Mouse (Mus musculus) common myeloid progenitor, adult 5-6 weeks (primary cell): ENCODE results near the gene Cfb. TPM values are rescaled to one million over a fixed set of nuclear protein-coding genes. Genes with fewer than 3 reads are reported as not detected.
"Not testable (repeated sequence)": the region's sequence is repeated elsewhere in the genome, so short reads cannot be mapped to it uniquely, and the experiment has no call there.

Source experiments
- ATAC-seq: replicated peaks from 2 replicates; pipeline ENCODE4 v1.8.0; 2016; ENCODE audit warnings: low read depth, mild to moderate bottlenecking, moderate TSS enrichment, inconsistent platforms; ENCODE audit not compliant: poor library complexity, severe bottlenecking
- total RNA-seq: library from RNA; stranded (forward); fragments of 200-1000, 187-1606 nt; gene quantifications from 2 replicates; pipeline ENCODE4 v1.2.3, GENCODE M21; 2017

The Cfb gene
- total RNA-seq, 1 experiment from 2014 or later: not detected

DNA sequence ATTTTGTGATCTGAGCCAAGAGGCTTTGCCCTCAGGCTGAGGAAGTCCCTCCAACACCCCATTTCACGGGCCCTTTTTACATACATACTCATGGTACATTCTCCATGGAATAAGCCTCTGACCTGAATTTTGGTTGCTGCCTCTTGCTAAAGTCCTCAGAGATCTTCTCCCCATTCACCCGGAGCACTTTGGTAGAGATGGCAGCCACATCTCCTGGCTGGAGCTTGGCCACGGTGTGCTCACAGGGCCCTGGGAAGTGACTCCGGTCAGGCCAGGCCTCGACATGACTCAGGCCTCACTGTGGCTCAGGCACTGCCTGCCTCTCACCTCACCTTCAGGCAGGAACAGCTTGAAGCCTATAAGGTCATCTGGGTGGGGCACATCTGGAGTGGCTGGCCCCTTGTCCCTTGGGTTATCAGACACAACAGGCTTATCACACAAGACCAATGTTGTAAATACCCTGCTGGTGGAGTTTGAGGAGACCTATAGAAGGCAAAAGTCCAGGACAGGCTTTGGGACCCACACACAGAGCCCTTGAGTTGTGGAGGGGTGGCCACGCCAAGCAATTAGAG, 21.5 kb downstream of the Cfb start:
- no peak for ATAC-seq

DNA sequence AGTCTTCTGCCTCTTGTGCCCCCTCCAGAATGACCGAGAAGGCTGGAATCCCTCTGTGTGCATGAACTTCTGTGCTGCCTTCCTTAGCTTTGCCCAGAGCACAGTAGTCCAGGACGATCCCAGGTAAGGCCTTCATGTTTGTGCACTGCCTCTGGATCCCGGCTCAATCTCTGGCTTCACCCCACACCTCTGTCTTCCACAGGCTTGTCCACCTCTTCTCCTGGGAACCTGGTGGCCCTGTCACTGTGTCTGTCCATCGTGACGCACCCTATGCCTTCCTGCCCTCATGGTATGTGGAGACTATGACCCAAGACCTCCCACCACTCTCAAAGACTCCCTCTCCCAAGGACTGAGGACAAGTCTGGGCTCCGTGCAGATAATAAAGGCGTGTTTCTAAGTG, 23.5 kb downstream of the Cfb start:
- no peak for ATAC-seq

DNA sequence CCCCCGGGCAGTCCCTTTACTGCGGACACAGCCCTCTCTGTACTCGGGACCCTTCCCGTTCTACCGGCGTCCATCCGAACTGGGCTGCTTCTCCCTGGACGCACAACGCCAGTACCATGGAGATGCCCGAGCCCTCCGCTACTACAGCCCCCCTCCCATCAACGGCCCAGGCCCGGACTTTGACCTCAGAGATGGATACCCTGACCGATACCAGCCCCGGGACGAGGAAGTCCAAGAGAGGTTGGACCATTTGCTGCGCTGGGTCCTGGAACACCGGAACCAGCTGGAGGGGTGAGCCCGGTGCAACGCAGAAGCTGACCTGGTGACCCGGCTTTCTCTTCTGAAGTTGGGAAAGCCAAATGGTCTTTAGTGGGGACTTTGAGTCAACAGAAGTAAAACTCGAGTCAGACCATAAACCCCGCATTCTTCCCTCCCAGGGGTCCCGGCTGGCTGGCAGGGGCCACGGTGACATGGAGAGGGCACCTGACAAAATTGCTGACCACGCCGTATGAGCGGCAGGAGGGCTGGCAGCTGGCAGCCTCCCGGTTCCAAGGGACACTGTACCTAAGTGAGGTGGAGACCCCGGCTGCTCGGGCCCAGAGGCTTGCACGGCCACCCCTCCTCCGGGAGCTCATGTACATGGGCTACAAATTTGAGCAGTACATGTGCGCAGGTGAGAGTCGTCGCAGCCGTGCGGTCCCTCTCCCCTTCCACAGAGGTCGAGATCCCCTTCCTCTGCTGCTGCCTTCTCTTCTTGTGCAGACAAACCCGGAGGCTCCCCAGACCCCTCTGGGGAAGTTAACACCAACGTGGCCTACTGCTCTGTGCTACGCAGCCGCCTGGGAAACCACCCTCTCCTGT, 24.6 kb downstream of the Cfb start:
- no peak for ATAC-seq

DNA sequence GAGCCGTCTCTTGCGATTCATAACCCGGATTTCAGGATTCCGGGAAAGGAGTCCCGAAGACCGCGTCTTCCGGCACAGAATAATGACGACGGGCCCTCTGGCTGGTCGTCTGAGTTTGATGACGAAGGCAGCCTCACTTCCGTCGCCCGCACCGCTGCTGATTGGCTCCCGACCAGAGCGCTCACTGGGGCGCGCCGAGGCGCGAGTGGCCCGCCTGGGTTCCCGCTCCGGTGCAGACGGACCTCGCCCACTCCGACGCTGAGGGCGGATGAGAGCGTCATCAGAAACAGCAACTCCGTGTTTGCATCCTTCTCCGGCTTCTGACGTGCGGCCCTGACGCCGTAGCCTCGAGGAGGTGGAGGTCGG, 25.5 kb downstream of the Cfb start, which contains the start of the genes Stk19 and Dxo:
TSS of gene Stk19 (minus strand) at position 90 of the 366 bp plus-strand sequence.
TSS of gene Dxo (plus strand) at position 164 of the 366 bp plus-strand sequence.
- peak; percentile 94 for ATAC-seq

DNA sequence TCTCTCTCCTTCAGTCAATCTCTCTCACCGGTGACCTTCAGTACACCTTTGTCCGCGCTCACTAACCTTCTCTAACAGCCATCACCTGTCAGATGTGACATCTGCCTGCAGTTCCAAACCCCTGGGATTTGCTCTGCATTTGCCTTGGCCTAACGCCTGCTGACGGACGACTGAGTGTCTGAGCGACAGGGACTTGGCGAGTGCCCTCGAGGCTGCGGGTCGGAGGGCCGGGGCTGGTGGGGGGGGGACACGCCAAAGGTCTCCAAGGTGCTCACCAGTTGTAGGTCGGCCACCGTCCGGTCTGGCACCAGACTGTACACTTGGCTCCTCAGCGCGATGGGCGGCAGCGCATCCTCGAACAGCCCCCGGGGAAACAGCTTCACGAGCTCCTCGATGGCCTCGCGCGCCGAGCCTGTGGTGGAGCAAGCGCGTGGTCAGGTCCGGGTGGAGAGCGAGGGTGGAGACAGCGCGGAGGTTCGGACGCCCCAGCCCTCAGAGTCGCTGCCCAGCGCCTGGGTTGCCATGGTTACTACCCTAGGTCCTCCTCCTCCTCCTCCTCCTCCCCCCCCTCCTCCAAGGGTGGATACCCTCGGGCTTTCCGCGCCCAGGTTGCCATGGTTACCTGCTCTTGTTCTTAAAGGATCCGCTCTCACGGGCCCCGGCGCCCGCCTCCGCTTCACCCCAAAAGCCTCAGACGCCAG, 26.0 kb downstream of the Cfb start:
- ATAC-seq: peak; percentile 63

DNA sequence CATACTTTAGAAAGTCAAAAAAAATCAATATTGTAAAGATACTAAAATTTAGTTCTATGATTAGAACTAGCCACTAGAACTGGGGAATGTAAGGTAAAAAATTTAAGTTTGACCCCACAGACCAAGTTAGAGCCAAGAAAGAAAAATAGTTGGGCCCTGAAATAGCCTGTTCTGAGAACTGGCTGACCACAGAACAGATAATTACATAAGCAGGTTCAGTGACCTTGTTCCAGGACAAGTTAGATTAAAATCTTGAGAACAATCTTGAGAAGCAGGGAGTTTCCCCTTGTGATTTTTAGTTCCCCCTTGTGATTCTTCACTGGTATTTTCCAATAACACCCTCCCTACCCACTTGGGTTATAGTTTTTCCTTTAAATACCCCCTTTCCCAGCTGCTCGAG, 31.5 kb downstream of the Cfb start:
- not testable (repeated sequence) for ATAC-seq

DNA sequence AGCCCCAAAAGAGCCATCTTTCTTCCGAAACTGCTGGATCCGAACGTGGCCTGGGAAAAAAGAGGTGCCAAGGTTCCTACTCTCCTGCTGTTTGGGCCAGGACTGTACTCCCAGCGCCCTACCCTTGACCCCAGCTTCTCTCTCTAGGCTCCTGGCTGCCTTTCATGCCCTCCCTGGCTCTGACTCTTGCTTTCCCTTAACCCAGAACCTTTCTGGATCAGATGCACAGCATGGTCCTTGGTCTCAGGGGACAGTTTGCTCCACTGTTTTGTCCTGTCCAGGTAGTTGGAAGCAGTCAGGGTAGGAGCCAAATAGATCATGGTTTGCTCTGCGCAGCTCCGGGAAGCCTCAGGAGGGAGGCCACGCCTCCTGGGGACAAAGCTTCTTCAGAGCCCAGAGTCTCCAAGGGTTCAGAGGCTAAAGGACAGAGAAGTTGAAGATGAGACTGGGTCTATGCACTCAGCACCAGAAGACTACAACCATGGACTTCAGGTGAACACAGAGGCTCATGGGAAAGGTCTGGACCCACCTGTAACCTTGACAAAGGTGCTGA, 47.4 kb downstream of the Cfb start:
- ATAC-seq: no peak

DNA sequence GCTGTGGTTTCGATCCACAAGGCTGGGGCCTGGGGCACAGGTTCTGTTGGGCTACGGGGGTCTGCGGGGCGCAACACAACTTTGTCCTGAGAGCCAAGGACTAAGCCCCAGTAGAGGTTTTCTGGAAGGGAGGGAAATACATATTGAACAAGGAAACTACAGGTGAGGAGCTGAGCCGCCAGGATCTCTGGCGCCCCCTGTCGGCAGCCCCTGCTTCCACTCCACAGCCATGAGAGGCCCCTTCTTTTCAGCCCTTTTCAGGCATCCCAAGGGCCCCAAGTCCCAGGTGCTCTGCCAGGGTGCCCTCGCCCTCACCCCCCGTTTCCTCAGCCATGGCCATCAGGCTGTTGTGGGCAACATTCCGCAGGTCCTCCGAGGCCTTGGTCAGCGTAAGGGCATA, 48.6 kb downstream of the Cfb start:
- peak; percentile 35; the same call in 1 of the 2 replicates for ATAC-seq

DNA sequence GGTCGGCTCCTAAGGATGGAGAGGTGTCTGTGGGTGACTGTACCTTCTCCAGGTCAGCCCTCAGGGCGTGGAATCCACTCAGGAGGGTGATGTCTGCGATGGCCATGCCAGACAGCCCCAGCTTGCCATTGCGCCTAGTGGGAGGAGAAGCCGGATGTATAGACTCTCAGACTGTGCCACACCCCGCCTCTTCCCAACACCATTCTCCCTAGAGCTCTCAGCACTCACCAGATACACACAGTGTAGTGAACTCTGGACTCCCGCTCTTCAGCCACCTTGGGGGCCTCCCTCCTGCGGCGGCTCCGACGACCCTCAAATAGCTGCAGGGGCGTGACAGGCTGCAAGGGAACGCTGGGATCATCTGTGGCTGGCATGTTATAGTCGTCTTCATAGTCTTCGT, 51.0 kb downstream of the Cfb start:
- no peak for ATAC-seq

DNA sequence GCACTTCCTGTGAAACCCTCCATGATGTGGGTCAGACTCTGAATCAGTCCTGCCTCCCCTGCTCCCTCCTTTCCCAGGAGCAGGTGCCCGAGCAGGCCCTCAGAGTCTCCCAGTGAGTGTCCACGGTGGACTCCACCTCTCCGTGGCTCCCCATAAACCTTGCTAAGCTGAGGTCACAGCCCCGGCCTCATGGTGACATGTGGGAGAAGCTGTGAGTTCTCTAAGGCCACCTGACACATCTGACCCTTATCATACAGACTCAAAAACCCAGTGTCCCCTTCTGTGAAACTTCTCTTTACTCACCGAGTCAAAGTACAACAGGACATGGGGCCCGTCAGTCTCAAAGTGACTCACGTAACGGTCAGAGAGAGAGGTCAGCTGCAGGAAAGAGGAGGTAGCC, 51.5 kb downstream of the Cfb start:
- ATAC-seq: not testable (repeated sequence)

DNA sequence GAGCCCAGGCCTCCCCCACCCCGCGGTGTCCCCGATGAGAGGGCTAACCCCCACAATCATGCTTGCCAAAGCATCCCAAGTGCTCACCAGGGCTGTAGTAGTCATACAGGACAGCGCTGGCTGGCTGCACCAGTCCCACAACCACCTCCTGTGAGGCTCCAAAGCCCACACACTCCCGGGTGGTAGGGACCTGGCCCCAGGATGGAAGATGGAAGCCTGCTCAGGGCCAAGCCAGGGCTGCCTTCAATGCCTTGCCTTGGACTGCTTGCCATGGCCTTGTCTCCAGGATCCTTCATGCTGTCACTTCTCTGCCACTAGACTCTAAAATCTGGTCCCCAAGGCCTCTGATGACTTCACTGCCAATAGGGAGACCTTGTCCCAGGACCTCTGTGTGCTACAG, 51.9 kb downstream of the Cfb start:
- ATAC-seq: not testable (repeated sequence)

DNA sequence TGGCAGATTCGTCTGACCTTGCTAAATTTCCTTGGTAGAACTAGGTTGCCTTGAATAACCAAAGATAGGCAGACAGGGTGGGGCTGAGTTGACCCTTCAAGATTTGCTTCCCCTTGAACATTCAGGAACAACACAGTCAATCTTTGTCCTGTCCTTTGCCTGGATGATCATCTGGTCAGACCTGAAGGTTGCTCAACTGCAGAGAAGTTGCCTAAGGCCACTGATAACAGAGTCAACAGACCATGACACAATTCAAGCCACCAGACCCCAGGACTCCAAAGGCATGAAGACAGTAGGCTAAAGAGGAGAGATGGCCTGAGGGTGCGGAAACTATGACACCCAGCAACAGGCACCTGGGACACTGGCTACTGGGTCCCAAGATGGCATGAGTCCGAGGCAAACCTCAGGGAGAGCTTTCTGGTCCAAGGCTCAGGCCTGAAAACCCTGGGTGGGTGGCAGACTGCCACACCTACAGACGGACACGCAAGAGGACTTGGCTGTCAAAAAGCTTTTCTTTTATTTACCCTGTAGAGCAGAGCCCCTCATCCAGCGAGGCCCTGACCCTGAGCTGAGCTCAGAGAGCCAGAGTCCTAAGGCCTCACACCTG, 53.6 kb downstream of the Cfb start:
- no peak for ATAC-seq

DNA sequence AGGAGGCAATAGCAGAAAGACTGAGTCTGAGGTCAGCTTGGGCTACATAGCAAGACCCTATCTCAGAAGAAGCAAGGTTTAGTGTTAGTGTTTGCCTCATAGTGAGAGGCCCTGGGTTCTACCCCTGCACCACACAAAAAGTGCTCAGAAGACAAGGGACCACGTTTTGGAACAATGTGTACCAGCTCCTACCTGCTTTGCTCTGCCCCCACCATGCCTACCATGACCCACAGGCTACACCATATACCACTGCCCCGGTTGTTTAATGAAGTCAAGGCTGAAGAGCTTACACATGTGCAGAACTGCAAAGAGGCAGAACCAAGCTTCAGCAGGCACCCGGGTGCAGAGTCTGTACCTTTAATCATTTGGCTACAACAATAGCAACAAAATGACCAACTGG, 55.1 kb downstream of the Cfb start:
- no peak for ATAC-seq

Other genes with a start within 250 kb of the Cfb start
- 1.6 and 2.4 TPM in 2 replicates for gene Egfl8, start 246.5 kb downstream of the Cfb start, total RNA-seq
- gene Ppt2, start 234.0 kb downstream of the Cfb start, total RNA-seq: 17.4 and 21.2 TPM in 2 replicates
- not detected in 2 replicates for gene Prrt1, start 233.0 kb downstream of the Cfb start, total RNA-seq
- gene Fkbpl, start 217.8 kb downstream of the Cfb start, total RNA-seq: 20.6 and 31.6 TPM in 2 replicates
- gene Atf6b, start 215.4 kb downstream of the Cfb start, total RNA-seq: 19.9 and 25.1 TPM in 2 replicates
- gene Tnxb, start 192.0 kb downstream of the Cfb start, total RNA-seq: not detected in 2 replicates
- 0.18 TPM in 1 of 2 replicates, not detected in the other for gene C4b, start 118.6 kb downstream of the Cfb start, total RNA-seq
- not detected in 2 replicates for gene Cyp21a1, start 58.0 kb downstream of the Cfb start, total RNA-seq
- gene Stk19, start 25.6 kb downstream of the Cfb start, total RNA-seq: 10.0 and 32.9 TPM in 2 replicates
- 21.2 and 27.9 TPM in 2 replicates for gene Dxo, start 25.5 kb downstream of the Cfb start, total RNA-seq
- gene Skiv2l, start 12.3 kb downstream of the Cfb start, total RNA-seq: 28.9 and 33.8 TPM in 2 replicates
- gene Nelfe, start 12.1 kb downstream of the Cfb start, total RNA-seq: 39.6 and 41.9 TPM in 2 replicates
- 11.1 and 16.2 TPM in 2 replicates for gene Zbtb12, start 17.0 kb upstream of the Cfb start, total RNA-seq
- not detected in 2 replicates for gene Gm20547, start 19.5 kb upstream of the Cfb start, total RNA-seq
- gene C2, start 35.7 kb upstream of the Cfb start, total RNA-seq: 2.8 and 10.0 TPM in 2 replicates
- 96.6 and 107 TPM in 2 replicates for gene Ehmt2, start 36.0 kb upstream of the Cfb start, total RNA-seq
- gene Slc44a4, start 51.9 kb upstream of the Cfb start, total RNA-seq: not detected in 2 replicates
- 3.4 and 5.0 TPM in 2 replicates for gene Neu1, start 68.7 kb upstream of the Cfb start, total RNA-seq
- gene Hspa1b, start 96.7 kb upstream of the Cfb start, total RNA-seq: 79.3 and 84.3 TPM in 2 replicates
- not detected in 2 replicates for gene Gm20481, start 107.4 kb upstream of the Cfb start, total RNA-seq
- 33.5 and 47.4 TPM in 2 replicates for gene Hspa1a, start 109.6 kb upstream of the Cfb start, total RNA-seq
- 0.63 TPM in 1 of 2 replicates, not detected in the other for gene Hspa1l, start 110.2 kb upstream of the Cfb start, total RNA-seq
- gene Lsm2, start 119.3 kb upstream of the Cfb start, total RNA-seq: 26.9 and 34.1 TPM in 2 replicates
- gene Vars, start 138.5 kb upstream of the Cfb start, total RNA-seq: 174 and 210 TPM in 2 replicates
- 0.32 TPM in 1 of 2 replicates, not detected in the other for gene Vwa7, start 154.1 kb upstream of the Cfb start, total RNA-seq
- 1.2 and 4.4 TPM in 2 replicates for gene Sapcd1, start 165.5 kb upstream of the Cfb start, total RNA-seq
- 3.8 and 4.2 TPM in 2 replicates for gene Msh5, start 184.2 kb upstream of the Cfb start, total RNA-seq
- gene Clic1, start 187.4 kb upstream of the Cfb start, total RNA-seq: 214 and 220 TPM in 2 replicates
- 21.3 and 26.7 TPM in 2 replicates for gene Ddah2, start 196.5 kb upstream of the Cfb start, total RNA-seq
- not detected in 2 replicates for gene Ly6g6c, start 202.9 kb upstream of the Cfb start, total RNA-seq
- not detected in 2 replicates for gene Mpig6b, start 203.7 kb upstream of the Cfb start, total RNA-seq
- gene Ly6g6e, start 214.4 kb upstream of the Cfb start, total RNA-seq: not detected in 2 replicates
- gene Ly6g6d, start 215.5 kb upstream of the Cfb start, total RNA-seq: not detected in 2 replicates
- gene Ly6g6f, start 223.1 kb upstream of the Cfb start, total RNA-seq: not detected in 2 replicates
- gene Abhd16a, start 226.7 kb upstream of the Cfb start, total RNA-seq: 33.1 and 38.8 TPM in 2 replicates
- gene Ly6g5c, start 245.8 kb upstream of the Cfb start, total RNA-seq: not detected in 2 replicates